Mouse (Mus musculus) testis, postnatal 10 days (tissue): ENCODE results near the gene Coro1a.

ENCODE experiments used
- DNase-seq: peaks from one replicate; pipeline ENCODE4 v3.0.0; 2021; ENCODE audit warnings: low spot score

Coro1a gene

DNA sequence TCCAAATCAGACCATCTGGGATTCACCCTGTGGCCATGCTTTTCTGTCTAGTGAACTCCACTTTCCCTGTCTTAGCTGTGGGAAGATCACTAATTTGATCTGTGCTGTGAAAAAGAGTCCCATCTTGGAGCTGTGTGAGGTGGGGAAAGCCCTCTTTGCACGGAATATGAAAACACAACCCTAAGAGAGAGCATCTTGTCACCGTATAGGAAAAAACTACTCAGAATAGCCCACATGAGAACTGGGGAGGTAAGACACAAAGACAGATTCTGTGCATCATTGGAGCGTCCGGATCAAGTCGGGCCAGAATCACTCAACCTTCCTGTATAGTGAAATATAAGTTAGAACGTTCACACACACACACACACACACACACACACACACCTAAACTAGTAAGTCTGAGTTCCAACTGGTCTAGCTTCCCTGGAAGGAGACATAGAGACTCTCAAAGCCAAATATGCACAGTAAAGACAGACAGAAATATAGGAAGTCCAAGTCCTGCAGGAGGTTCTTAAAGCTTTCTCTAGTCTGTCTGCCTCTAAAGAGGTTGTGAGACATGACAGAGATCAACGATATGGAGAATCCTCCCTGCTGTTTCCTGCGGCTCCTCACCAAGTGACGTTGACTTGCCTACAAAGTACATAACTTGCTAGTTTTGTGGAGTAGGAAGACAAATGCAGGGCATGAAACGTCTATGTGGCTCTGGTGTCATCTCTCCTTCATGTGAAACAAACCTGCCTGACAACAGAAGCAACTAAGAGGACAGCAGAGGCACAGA, 777 bp upstream of the Coro1a start:
- DNase-seq: no peak

DNA sequence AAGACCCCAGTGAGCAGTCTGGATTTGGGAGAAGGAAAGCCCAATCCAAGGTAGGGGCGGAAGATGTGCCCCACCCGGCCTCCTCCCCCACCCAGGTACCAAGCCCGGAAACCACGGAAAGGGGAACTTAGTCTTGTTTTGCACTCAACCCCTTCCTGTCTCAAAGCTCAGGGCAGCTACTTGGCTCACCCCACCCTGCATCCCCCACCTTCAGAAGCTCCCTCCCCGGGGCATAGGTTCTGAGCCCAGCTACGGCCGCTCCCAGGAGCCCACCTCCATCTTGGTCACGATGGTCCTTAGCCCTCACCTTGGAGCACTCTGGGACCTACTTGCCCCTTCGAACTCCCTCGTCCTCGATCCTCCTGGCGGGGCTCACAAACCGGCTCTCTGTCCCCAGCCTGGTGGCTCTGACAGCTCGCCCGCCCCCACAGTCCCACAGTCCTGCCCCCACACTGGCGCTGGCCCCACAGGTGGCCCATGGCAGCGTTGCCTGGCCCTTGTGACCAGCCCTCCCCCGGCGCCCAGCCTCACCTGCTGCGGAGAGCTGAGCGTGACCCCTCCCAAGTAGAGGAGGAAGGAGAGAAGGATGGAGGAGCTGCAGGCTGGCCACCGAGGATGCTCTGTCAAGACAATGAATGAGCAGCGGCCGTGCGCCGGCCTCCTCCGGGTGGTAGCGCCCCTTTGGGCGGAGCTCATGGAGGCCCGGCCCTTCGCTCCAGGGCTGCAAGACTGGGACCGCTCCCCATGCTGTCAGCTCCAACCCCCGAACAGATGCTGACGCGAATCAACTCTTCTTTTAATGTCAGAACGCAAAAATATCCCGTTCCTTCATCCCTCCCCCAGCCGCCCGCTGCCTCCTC, 3.2 kb downstream of the Coro1a start:
- DNase-seq: peak; percentile 80

DNA sequence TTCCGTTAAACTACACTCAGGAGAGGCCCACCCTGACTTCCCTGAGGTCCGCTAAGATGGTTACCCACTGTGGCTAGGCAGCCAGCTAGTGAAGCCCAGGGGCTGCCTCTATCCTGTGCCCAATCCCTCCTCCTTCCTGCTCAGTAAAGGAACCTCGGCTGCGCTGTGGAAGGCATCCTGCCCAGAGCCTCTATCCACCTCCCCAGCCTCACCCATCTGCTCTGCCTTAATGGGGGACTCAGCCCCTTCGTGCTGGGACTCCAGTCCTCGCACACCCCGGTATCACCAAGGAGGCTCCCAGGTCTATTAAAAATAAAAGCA, 3.9 kb downstream of the Coro1a start:
- no peak for DNase-seq

DNA sequence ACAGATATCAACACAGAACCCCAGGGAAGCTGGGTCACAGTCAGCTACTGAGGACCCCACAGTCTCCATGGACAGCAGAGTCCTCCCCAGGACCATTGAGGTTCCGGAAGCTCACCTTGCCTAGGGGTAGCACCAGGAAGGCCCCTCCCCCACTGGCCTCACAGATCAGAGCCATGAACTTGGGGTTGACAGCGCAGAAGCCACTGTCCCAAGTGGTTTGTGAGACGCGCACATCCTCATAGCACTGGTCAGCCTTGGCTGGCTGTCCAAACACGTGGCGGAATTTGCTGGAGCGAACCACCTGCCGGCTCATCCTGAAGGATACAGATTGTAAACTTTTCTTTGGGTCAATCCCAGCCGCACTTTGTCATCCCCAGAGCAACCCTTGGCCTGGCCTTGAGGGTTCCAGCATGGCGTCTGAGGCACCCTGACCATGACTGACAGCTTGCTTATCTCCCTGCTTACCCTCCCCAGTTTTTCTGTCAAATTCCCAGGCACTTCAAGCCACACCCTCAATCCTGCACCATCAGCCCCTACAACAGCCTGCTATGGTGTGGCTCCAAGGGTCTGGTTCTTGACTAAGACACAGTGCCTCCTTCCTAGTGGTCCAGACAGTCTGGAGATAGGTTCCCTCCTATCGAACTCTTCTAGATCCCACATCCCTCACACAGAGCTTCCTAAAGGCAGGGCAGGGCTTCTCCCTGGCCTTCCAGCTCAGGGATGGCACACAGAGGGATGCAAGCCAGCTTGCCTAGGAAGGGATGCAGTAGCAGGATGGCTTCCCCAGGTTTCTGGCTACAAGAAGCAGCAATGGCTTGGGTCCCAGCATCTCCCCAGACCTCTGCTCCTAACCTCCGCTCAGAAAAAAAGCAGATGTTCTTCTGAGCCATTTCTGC, 4.5 kb downstream of the Coro1a start:
- DNase-seq: no peak

DNA sequence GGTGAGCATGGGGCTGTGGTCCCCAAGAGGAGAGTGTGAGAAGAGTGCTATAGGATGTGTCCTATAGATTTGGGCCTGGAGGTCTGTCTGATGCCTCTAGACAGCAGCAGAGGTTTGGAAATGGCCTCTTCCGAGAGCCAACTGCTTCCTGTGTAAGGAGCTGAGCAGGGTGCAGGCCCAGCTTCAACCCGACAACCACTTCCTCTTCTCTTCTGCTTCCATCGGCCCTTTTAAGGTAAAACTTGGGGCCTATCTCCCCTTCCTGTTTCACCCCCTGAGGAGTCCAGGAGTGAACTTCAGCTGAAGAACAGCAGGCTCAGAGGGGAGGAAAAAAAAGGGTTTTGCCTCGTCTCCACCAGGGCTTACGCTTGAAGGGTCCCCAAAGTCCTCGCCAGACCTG, 5.2 kb downstream of the Coro1a start:
- DNase-seq: no peak

DNA sequence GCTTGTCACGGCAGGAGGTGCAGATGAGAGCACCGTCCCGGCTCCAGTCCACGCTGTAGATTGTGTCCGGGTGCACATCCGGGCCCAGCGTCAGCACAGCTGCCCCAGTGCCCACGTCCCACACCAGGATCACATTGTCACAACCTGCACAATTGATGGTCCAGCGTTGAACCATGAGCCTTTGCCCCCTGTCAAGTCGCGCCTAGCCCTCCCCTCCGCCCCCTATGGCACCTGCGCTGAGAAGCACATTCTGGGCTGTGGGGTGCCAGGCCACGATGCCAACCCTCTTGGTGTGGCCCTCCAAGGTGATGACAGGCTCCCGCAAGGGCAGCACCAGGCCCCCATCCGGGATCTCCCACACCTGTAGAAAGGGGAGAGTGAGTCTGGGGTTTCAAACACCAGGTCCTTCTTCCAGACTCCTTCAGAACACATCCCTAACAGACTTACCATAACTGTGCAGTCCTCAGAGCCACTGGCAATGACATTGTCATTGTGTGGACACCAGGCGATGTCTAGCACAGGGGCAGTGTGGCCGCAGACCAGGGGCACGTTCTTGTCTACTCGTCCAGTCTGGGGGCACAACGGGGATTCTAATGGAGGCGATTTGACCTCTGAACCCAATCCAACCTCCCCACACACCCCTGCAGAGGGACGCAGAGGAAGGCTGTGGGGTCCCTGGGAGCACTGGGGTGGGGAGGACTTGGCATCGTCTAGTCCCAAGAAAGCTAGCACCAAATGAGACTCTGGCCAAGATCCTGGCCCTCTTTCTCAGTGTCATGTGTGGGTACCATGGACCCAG, 5.8 kb downstream of the Coro1a start:
- no peak for DNase-seq

- peak; percentile 96 for DNase-seq
Observed at GRCm38 (mm10) chr7:126701070-126701469, 6.5 kb downstream of the Coro1a start.

DNA sequence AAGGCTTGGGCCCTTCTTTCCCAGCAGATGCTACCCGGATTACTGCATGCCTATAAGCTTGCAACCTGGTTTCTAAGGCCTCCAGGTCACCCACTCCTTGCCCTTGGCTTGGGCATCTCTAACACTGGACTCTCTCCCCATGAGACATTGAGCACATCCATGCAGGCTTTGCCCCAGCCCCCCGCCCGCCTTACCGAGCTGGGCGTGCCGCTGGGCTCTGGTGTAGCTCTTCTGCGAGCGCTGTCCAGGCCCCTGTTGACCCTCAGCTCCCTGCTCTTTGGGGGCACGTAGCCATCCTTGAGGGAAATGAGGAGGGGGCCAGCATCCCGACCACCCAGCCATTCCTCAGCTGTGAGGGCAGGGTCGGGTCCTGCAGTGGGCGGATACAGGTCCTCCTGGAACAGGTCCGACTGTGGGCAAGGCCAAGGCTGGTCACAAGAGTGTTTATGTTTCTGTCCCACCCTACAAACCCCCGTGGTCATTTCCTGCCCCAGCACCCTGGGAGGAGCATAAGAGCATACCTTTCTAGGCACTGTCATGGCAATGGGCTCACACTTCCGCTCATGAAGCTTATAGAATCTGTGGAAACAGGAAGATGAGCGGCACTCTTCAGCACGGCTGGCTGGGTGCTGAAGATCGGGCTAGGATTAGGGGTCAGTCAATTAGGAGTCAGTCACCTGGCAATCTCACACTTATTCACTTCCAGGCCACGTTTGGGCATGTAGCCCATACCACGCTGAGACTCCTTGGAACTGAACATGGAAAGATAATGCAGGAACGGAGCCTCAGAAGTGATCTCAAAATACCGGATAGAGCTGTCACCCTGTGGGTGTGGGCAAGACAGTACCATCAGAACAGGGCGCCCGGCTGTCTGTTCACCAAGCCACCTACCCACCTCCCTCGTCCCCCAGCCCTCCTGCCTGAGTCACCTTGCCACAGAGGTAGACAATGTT, 7.2 kb downstream of the Coro1a start:
- no peak for DNase-seq

DNA sequence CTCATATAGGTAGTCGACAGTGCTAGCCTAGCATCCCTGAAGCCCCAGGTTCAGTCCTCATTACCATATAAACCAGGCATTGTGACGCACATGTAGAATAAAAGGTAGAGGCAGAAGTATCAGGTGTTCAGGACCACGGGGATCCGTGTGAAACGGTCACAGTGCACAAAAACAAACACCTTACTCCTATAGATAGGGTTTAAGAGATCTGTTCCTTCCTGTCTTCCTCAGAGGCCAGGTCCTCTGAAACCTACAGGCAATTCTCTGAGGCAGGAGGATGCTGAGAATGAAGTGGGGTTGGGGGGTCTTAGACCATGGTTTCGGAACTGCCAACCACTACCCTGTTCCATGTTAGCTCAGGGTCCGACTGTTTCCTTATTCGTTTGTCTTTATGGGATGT, 9.7 kb downstream of the Coro1a start:
- no peak for DNase-seq

DNA sequence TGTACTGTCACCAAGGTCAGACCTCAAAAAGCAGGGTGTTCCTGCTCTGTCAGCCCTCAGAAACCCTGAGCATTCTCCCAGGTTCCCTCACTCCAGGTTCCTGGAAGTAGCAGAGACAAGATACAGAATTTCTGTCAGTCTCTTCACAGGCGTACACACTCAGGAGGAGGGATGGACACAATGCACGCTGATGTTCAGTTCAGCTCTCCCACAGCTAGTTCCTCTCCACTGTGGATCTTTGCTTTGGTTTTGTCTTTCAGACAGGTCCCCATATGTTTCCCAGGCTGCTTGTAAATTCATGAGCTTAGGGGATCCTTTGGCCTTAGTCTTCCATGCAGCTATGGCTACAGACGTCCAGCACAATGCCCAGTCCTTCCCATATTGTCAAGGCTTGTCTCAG, 10.7 kb downstream of the Coro1a start:
- no peak for DNase-seq

GRCm38 (mm10) chr7:126696303-126696702, 11.3 kb downstream of the Coro1a start:
- no peak for DNase-seq

- peak; percentile 94 for DNase-seq
Observed at GRCm38 (mm10) chr7:126695631-126696207, 11.9 kb downstream of the Coro1a start, which contains the start of gene Slx1b. Slx1b (minus strand) TSS chr7:126695784.

- peak; percentile 78 for DNase-seq
Observed at GRCm38 (mm10) chr7:126695210-126695611, 12.4 kb downstream of the Coro1a start, which contains the start of gene Bola2. Bola2 (plus strand) TSS chr7:126695401.

DNA sequence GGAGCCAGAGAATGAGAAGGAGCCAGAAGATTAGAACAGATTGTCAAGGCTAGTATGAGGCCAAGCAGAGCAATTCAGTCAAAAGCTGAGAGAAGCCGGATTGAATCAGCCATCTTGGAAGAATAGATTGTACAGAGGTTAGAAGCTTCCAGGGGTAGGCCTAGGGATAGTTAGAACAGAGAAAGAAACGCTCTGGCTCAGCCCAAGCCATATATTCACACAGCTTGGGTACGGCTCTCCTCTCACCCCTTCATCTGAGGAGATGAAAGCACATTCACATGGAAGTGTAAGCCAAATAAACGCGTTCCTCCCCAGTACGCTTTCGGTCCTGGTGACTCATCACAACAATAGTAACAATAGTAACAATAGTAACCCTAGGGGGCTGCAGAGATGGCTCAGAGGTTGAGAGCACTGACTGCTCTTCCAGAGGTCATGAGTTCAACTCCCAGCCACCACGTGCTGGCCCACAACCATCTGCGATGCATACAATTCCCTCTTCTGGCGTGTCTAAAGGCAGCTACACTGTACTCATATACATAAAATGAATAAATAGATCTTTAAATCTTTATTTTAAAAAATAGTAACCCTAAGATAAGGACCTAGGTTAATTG, 13.0 kb downstream of the Coro1a start:
- DNase-seq: no peak

- no peak for DNase-seq
Observed at GRCm38 (mm10) chr7:126693781-126694180, 13.8 kb downstream of the Coro1a start.

- peak; percentile 91 for DNase-seq
Observed at GRCm38 (mm10) chr7:126693256-126693655, 14.3 kb downstream of the Coro1a start.

GRCm38 (mm10) chr7:126692426-126692825, 15.2 kb downstream of the Coro1a start:
- DNase-seq: no peak

GRCm38 (mm10) chr7:126691676-126692075, 15.9 kb downstream of the Coro1a start:
- DNase-seq: no peak

DNA sequence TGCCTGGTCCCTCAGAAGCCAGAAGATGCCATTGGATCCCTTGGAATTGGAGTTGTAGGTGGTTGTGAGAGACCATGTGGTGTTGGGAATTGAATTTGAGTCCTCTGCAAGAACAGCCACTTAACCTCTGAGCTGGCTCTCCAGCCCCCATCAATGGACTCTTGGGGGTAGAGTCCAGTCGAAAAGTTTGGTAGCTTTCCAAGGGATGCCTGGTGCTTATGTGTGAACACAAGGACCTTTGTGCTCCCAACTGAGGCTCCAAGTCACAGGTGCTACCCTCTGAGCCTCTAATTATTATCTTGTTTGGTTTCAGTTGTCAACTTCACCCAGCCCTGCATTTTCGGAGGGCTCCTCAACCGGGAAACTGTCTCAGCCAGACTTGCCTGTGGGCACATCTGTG, 16.9 kb downstream of the Coro1a start:
- DNase-seq: no peak
